Mouse (Mus musculus): Measurements from ENCODE around the gene Ms4a1.
A peak's percentile ranks its signal among the peaks of the same experiment; 100 is the strongest.
"Not testable (repeated sequence)": the region's sequence is repeated elsewhere in the genome, so short reads cannot be mapped to it uniquely, and the experiment has no call there.

Ms4a1 gene

GRCm38 (mm10) chr19:11266052-11266845 is at the start of gene Ms4a1:
Gene Ms4a1, minus strand, starts transcription at chr19:11266241.
- DNase-seq, result no peak

DNA sequence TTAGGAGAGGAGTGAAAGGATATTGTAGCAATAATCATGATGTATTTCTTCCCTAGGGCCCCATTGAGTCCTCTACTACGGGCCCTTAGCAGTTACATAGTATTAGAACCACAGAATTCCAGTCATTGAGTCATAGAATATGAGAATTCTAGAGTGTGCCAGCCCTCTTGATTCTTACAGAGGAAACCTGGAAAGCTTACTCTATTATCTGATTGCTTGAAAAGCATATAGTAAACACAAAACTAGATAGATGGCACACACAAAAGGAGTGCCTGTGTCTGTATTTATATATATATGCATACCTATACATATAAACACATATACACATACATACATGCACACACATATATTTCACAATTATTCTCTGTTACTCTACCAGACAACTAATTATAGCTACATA is 48.3 kb upstream of the Ms4a1 start, which contains the start of gene Ms4a14:
Ms4a14 (minus strand) TSS at position 101 of the 400 bp plus-strand sequence.
- DNase-seq, result no peak

- no peak for DNase-seq
Observed at GRCm38 (mm10) chr19:11308888-11309287, 42.8 kb upstream of the Ms4a1 start.

GRCm38 (mm10) chr19:11299529-11299928 is 33.5 kb upstream of the Ms4a1 start:
- DNase-seq, result not testable (repeated sequence)

DNA sequence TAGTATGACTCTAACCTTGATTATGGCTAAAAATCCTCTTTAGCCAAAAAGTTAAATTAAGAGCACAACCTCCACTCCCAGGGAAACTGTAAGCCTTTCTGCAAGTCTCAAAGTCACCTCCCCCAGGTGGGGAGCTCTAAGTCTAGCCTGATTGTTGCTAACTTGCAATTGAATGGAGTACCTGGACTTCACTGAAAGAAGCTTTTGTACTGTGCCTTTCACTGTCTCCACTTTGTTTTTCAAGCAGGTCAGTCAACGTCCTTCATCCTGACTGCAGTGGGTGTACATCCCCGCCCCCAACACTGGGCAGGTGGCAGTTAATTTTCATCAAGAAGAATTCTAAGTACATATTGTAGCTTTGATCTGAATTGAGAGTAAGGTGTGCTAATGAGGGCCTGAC is 32.9 kb upstream of the Ms4a1 start:
- no peak for DNase-seq

- not testable (repeated sequence) for DNase-seq
Observed at GRCm38 (mm10) chr19:11293616-11294015, 27.6 kb upstream of the Ms4a1 start.

DNA sequence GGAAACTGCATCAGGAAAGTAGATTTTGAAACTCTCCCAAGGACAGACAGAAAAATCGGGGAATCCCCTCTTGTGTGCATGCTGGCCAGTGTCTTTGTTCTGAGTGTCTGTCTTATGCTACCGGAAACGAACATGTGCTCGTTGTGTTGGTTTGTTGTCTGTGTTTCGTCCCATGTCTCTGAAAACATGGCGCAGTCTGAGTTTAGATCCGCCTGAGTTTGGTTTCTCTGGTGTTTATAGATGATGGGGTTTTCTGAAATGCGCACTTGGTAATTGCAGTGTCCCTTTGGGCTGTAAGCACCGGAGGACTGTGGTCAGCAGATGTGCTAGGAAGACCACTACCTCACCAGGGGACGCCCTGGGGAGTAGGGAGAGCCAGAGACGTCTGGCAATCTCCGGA is 26.9 kb upstream of the Ms4a1 start:
- peak; percentile 1 for DNase-seq

- DNase-seq, result no peak
Observed at GRCm38 (mm10) chr19:11283773-11284172, 17.7 kb upstream of the Ms4a1 start, which contains the start of gene Ms4a5. Gene Ms4a5, minus strand, starts transcription at chr19:11283873.

GRCm38 (mm10) chr19:11280223-11280622 is 14.2 kb upstream of the Ms4a1 start:
- no peak for DNase-seq

- peak; percentile 2 for DNase-seq
Observed at GRCm38 (mm10) chr19:11276431-11276830, 10.4 kb upstream of the Ms4a1 start.

DNA sequence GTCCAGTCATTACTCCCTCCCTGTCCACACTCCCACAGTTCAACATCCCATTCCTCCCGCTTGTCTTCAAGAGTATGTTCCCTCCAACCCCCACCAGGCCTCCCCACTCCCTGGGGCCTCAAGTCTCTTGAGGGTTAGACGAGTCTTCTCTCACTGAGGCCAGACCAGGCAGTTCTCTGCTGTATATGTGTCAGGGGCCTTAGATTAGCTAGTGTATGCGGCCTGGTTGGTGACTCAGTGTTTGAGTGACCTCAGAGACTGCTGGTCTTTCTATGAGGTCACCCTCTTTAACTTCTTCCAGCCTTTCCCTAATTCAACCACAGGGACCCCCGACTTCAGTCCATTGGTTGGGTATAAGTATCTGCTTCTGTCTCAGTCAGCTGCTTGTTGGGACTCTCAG is 915 bp upstream of the Ms4a1 start:
- no peak for DNase-seq

- DNase-seq, result no peak
Observed at GRCm38 (mm10) chr19:11264602-11265185, 1.3 kb downstream of the Ms4a1 start.

DNA sequence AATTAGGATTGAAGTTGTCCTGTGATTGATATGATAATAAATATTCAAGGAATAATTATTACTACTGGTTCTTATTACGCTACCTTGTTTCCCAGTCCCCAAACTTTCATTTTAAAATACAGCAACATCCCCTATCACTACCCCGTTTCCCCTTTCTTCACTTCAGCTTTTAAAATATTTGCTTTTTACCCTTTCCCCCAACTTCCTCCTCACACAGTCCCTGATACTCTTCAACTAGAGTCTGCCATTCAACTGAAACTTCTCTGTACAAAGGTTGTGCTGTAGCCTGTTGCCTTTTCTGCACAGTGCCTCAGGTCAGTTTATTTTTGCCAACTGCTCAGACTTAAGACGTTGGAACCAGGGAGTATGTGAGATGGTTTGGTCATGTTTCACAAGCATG is 2.5 kb downstream of the Ms4a1 start:
- DNase-seq, result no peak

- DNase-seq, result not testable (repeated sequence)
Observed at GRCm38 (mm10) chr19:11262932-11263331, 3.1 kb downstream of the Ms4a1 start.

- no peak for DNase-seq
Observed at GRCm38 (mm10) chr19:11261522-11261921, 4.5 kb downstream of the Ms4a1 start.

DNA sequence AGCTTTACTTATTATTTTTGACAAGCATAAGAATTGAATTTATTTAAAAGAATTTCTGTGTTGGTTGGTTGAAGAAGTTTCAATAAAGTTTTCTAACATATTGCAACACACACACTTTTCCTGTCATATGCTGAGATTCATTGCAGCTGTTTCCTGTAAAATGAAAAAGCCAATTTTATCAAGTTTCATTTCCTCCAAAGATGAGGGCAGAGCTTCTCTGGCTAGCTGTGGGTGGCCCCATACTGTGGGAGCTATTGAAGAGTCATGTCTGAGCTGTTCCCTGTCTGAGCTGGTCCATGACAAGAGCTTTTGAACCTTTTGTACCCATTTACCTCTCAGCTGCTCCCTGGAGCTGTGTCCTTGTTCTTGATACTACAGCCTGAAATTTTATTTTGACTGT is 21.8 kb downstream of the Ms4a1 start:
- peak; percentile 2 for DNase-seq

DNA sequence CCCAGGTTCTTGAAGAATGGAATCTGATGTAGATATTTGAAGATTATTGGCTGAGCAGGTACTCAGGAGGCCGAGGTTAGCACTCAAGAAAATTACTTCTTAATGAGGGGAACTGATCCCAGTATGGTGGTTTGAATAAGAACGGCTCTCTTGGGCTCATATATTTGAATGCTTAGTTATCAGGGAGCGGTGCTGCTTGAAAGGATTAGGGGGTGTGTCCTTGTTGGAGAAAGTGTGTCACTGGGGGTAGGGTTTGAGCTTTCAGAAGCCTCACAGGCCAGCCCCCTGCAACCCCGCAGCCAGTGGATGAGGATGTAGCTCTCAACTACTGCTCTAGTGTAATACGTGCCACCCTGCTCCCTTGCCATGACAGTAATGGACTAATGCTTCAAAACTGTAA is 23.5 kb downstream of the Ms4a1 start:
- no peak for DNase-seq

- DNase-seq, result no peak
Observed at GRCm38 (mm10) chr19:11235820-11236219, 30.2 kb downstream of the Ms4a1 start.

GRCm38 (mm10) chr19:11234921-11235735 is 30.9 kb downstream of the Ms4a1 start:
- DNase-seq, result no peak

DNA sequence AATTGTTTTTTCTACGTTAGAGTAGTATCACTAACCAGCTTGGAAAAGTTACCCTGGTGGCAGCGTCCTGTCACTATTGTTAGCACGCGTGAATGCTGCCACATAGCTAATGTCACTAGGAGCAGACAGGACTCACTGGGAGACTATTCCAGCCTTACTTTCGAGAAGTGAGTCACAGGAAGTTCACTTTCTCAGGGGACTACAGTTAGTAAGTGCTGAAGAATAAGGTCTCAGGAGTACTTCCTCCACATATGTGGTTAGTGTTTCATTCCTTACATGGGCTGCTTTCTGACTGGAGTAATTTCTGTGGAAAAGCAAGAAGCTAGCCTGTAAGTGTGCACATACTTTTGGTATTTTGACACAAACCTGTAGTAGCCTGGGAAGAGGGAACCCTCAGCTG is 31.8 kb downstream of the Ms4a1 start:
- DNase-seq, result no peak

GRCm38 (mm10) chr19:11232348-11232747 is 33.7 kb downstream of the Ms4a1 start, which contains the start of gene Ms4a12:
Gene Ms4a12, minus strand, starts transcription at chr19:11232448.
- no peak for DNase-seq
